Mouse (Mus musculus) R1 (cell line): ENCODE data around the gene Neurod6.
"Not testable (repeated sequence)": the region's sequence is repeated elsewhere in the genome, so short reads cannot be mapped to it uniquely, and the experiment has no call there.

Experiments
- DNase-seq: peaks from one replicate; pipeline ENCODE4 v3.0.0-alpha.2; 2018; ENCODE audit warnings: low read depth, low spot score

The Neurod6 gene

GRCm38 (mm10) chr6:55680974-55681373, at the start of gene Neurod6:
TSS of gene Neurod6 (minus strand) at chr6:55681263.
- no peak for DNase-seq

GRCm38 (mm10) chr6:55717209-55717608, 36.1 kb upstream of the Neurod6 start:
- DNase-seq = peak; percentile 67

GRCm38 (mm10) chr6:55715446-55715845, 34.4 kb upstream of the Neurod6 start:
- DNase-seq = no peak

- not testable (repeated sequence) for DNase-seq
Observed at GRCm38 (mm10) chr6:55710913-55711312, 29.9 kb upstream of the Neurod6 start.

GRCm38 (mm10) chr6:55704759-55705104, 23.7 kb upstream of the Neurod6 start:
- DNase-seq = no peak

- no peak for DNase-seq
Observed at GRCm38 (mm10) chr6:55704061-55704758, 23.1 kb upstream of the Neurod6 start.

GRCm38 (mm10) chr6:55700392-55701386, 19.6 kb upstream of the Neurod6 start:
- no peak for DNase-seq

GRCm38 (mm10) chr6:55690015-55690531, 9.0 kb upstream of the Neurod6 start:
- DNase-seq = no peak

GRCm38 (mm10) chr6:55683506-55683905, 2.4 kb upstream of the Neurod6 start:
- no peak for DNase-seq

GRCm38 (mm10) chr6:55682886-55683285, 1.8 kb upstream of the Neurod6 start:
- DNase-seq = no peak

- no peak for DNase-seq
Observed at GRCm38 (mm10) chr6:55678571-55679185, 2.4 kb downstream of the Neurod6 start.

- no peak for DNase-seq
Observed at GRCm38 (mm10) chr6:55677326-55677725, 3.7 kb downstream of the Neurod6 start.

GRCm38 (mm10) chr6:55676663-55677311, 4.3 kb downstream of the Neurod6 start:
- peak; percentile 5 for DNase-seq

- no peak for DNase-seq
Observed at GRCm38 (mm10) chr6:55676141-55676662, 4.9 kb downstream of the Neurod6 start.

GRCm38 (mm10) chr6:55667801-55668200, 13.3 kb downstream of the Neurod6 start:
- no peak for DNase-seq

GRCm38 (mm10) chr6:55661126-55661915, 19.7 kb downstream of the Neurod6 start:
- DNase-seq = no peak

- no peak for DNase-seq
Observed at GRCm38 (mm10) chr6:55649996-55650395, 31.1 kb downstream of the Neurod6 start.

GRCm38 (mm10) chr6:55649581-55649980, 31.5 kb downstream of the Neurod6 start:
- no peak for DNase-seq

GRCm38 (mm10) chr6:55648886-55649285, 32.2 kb downstream of the Neurod6 start:
- no peak for DNase-seq

GRCm38 (mm10) chr6:55647771-55648280, 33.2 kb downstream of the Neurod6 start:
- no peak for DNase-seq
